Mouse (Mus musculus) forelimb bud, embryonic 11.5 days (tissue): ENCODE data around the gene Cd38.
"Not testable (repeated sequence)": the region's sequence is repeated elsewhere in the genome, so short reads cannot be mapped to it uniquely, and the experiment has no call there.

Experiments used
- DNase-seq: peaks from one replicate; pipeline ENCODE4 v3.0.0-alpha.2; 2012; ENCODE audit warnings: low read depth, low spot score

Gene Cd38

DNA sequence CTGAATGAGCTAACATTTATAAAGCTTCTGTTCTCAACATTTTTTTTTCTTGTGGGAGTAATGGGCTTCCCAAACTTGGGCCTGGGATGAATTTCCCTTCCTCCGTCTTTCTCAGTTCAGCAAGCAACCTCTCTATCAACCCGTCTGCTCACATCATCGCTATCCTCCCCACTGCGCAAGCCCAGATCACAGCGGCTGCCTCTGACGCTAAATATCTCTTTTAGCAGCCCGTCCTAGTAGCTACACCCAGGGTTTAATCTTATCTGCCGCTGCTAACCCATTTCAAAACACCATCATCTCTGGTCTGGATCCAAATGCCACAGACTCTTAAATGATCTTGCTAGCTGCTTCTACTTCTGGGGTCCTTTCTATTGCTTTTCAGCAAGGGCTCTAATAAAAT, 8.7 kb upstream of the Cd38 start:
- DNase-seq = no peak

- no peak for DNase-seq
These were observed 8.3 kb upstream of the Cd38 start for GRCm38 (mm10) chr5:43860096-43860495.

DNA sequence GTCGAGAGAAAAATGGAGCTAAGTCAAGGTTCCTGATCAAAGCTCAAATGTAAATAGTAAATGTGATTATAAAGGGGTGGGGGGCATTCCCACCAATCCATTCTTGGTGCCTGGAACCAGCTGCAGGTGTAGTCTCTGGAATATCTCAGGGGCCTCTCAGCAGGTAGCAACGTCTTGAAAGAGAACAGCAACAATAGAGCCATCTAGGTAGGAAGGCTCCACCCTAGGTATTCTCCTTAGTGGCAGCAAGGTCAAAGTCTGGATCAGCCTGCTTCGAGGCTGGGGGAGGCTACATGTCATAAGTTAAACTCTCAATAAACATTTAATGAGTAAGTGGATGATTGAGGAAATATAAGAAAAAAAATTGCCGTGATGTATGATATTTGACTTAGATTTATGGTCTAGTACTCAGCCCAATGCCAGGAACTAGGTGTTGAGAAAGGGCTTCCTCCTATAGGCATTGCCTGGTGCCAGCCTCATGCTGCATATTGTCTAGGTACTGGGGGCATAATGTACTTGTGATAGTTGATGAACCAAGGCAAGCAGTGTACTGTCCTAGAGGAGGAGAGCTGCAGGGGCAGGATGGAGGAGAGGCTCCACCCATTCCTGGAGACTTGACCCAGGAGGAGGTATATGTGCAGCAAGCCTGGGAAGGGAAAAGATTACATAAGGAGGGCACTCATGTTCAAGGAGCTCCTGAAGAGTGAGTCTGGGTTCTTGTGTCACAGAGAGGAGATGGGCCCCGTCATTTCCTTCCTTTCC, 7.5 kb upstream of the Cd38 start:
- DNase-seq = no peak

DNA sequence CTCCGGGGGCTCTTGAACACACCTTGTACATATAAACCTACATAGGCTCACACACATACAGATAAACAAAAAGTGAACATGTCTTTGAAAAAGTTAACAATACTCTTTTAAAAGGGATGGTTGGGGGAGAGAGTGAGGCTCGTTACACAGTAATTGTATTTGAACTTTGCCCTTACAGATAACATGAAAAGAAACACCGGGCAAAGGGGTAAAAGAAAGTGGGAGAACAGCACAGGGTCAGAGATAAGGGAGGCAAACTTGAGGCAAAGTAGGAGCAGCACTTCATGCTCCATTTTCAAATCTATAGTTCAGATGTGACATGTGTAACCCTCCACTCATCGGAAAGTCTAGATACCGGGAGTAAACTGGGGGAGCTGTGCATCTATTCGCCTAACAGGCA, 4.7 kb upstream of the Cd38 start:
- no peak for DNase-seq

- DNase-seq = no peak
These were observed 3.0 kb upstream of the Cd38 start for GRCm38 (mm10) chr5:43865316-43865715.

- peak; percentile 34 for DNase-seq
These were observed 603 bp downstream of the Cd38 start for GRCm38 (mm10) chr5:43868711-43869600.

DNA sequence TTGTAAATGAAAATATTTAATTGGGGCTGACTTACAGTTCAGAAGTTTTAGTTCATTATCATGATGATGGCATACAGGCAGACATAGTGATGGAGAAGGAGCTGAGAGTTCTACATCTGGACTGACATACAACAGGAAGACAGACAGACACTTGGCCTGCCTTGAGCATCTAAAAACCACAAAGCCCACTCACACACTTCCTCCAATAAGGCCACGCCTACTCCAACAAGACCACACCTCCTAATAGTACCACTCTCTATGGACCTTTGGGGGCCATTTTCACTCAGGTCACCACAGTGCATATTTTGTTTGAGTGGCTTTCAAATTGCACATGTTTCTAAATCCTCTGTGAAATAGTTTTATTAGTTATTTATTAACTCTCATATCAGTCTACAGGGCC, 3.5 kb downstream of the Cd38 start:
- no peak for DNase-seq

- DNase-seq = no peak
These were observed 4.3 kb downstream of the Cd38 start for GRCm38 (mm10) chr5:43872652-43873051.

DNA sequence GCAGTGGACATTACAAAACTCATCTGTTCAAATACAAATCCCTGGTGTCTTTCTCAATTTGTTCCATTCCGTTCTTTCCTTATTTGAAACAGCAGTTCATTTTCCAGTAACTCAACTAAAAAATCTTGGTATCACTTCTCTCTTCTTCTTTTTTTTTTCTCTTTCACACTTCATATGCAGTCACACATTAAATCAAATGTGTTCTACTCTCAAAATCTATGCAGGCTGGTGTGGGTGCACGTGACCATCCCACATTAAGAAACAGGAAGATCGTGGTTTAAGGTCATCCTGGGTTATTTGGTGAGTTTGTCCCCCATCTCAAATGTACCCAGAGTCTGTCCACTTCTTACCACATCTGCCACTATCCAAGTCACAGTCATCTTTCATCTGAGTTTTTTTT, 13.7 kb downstream of the Cd38 start:
- no peak for DNase-seq

- DNase-seq = no peak
These were observed 16.9 kb downstream of the Cd38 start for GRCm38 (mm10) chr5:43885060-43885820.

- peak; percentile 53 for DNase-seq
These were observed 24.0 kb downstream of the Cd38 start for GRCm38 (mm10) chr5:43892386-43892785.

DNA sequence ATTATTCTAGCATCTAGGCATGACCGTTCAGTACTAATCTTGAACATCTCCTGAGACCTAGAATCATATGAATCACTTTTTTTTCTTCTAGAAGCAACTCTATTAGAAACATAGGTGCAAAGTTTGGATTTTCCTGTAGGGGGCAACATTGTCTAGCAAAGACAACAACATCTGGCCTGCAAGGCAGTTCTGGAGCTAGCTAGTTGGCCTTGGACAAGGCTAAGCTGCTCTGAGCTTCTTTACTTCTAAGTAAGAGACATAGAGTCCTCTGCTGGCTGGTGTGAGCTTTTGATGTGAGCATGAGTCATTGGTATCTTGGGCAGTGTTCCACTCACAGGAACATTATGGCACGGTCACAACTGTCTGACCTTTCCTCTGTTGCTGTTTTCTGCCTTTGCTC, 25.8 kb downstream of the Cd38 start:
- DNase-seq = peak; percentile 73

GRCm38 (mm10) chr5:43895931-43896330, 27.6 kb downstream of the Cd38 start:
- DNase-seq = peak; percentile 86

DNA sequence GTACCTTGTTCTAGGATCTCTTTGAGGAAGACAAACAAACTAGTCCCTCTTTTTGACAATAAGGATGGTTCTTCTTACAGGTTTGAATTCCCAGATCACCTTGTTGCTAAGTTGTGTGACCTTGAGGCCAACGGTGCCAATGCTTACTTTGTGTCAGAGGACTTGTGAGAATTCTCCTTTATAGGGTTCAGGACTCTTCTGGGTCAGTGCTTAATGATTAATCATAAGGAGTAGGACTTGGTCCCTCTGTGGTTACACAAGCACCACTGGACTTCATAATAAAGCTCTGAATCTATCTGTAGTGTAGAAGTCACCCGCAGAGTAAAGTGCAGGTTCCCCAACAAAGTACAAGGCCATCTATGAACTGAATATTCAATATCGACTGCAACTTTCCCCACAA, 36.3 kb downstream of the Cd38 start:
- no peak for DNase-seq

DNA sequence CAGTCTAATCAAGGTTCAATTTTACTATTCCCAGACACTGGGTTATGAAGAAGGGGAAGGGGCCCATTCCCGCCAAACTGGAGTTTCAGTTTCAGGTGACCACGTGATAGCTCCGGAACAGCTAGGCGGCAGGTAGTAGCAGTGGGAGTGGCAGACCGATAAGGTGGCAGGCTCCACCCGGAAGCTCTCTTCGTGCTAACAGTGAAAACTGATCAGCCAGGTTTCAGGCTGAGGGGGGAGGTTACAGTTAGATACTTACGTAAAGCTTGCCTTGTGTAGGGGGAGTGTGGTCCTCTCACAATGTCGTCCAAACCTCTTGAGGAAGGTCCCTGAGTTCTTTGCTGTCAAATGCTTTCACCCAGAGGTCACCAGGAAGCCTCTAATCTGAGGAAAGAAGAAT, 40.9 kb downstream of the Cd38 start:
- no peak for DNase-seq

DNA sequence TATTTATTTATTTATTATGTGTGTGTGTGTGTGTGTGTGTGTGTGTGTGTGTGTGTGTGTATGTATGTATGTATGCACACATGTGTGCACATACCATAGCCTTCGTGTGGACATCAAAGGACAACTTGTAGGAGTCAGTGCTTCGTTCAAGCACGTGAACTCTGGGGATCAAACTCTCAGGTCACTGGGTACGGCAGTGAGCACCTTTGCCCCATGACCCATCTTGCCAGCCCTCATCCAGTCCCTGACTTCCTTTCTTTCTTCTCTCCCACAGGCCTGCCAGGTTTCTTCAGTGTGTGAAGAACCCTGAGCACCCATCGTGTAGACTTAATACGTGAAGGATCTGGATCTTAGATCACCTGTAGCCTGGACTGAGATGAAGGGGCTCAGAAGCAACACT, 41.7 kb downstream of the Cd38 start:
- no peak for DNase-seq

DNA sequence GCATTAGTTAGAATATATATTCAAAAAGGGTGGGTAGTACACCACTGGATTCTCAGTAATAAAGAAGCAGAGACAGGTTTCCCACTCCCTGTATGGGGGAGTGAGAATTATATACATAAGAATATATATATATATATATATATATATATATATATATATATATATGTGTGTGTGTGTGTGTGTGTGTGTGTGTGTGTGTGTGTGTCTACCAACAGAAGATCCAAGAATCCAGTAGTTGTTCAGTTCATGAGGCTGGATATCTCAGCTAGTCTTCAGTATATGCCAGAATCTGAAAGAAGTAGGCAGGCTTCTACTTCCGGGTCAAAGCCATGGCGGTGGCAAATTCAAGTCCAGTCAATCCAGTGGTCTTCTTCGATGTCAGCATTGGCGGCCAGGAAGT, 44.5 kb downstream of the Cd38 start, which contains the start of gene Gm7879:
Gm7879 (plus strand) TSS at position 301 of the 400 bp plus-strand sequence.
- DNase-seq = not testable (repeated sequence)

- no peak for DNase-seq
These were observed 47.0 kb downstream of the Cd38 start for GRCm38 (mm10) chr5:43915261-43915886.

- no peak for DNase-seq
These were observed 53.5 kb downstream of the Cd38 start for GRCm38 (mm10) chr5:43921877-43922276.

GRCm38 (mm10) chr5:43923933-43924332, 55.6 kb downstream of the Cd38 start:
- no peak for DNase-seq

DNA sequence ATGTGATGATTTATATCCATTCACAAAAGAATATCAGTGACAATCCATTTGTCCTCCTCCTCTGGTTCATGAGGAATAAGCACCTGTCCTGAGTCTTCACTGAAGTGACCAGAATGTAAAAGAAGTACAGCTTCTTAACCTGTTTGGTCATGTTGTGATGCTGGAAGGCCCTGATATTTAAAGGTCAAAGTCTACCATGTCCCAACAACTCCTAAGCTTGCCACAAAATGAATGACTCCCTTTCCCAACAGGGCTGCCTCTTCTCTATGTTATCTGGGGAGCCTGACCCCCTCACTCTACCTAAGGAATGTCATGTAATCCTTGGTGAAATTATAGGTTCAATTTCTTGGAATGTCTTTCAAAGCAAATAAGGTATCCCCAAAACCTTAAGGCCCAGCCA, 59.4 kb downstream of the Cd38 start:
- DNase-seq = no peak

DNA sequence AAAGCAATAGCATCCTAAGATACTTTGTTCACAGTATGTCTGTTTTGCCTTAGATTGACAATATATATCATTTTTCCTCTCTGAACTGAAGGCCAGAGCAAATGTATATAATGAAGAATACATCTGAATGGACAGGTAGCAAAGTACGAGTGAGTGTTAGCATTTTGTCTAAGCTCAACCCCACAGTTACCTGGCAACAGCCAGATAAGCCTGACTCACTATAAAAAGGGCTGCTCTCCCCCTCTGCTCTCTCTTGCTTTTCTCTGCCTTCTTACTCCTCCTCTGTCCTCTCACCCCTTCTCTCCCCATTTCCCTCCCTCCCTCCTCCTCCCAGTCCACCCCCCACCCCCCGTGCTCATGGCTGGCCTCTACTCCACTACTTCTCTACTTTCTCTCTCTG, 64.9 kb downstream of the Cd38 start:
- DNase-seq = no peak
